Mouse (Mus musculus) neural tube, embryonic 15.5 days (tissue): Measurements from ENCODE around the gene Dppa5a. TPM values are rescaled to one million over a fixed set of nuclear protein-coding genes. Genes with fewer than 3 reads are reported as not detected.

ENCODE experiments used
- ATAC-seq: fragments of 200-750 bp; cut with Nextera tagmentation; 2 replicates; pipeline ENCODE4 v1.8.0; 2017; ENCODE audit warnings: mild to moderate bottlenecking, moderate TSS enrichment, moderate library complexity; ENCODE audit not compliant: low FRiP score
- H3K27ac ChIP-seq: fragments of 300-500 bp; sonication (generic); replicated peaks from 2 replicates; pipeline ENCODE4 v1.5.1; 2015; ENCODE audit warnings: mild to moderate bottlenecking, inconsistent platforms
- H3K27me3 ChIP-seq: fragments of 300-500 bp; sonication (generic); replicated peaks from 2 replicates; pipeline ENCODE4 v1.6.1; 2015; ENCODE audit warnings: inconsistent platforms
- H3K36me3 ChIP-seq: fragments of 300-500 bp; sonication (generic); 2 replicates; pipeline ENCODE4 v1.6.1; 2015; ENCODE audit warnings: inconsistent platforms
- H3K4me1 ChIP-seq: fragments of 300-500 bp; sonication (generic); 2 replicates; pipeline ENCODE4 v1.6.1; 2015; ENCODE audit warnings: inconsistent platforms
- H3K4me2 ChIP-seq: fragments of 300-500 bp; sonication (generic); 2 replicates; pipeline ENCODE4 v1.6.1; 2015; ENCODE audit warnings: inconsistent platforms, mild to moderate bottlenecking, moderate library complexity
- H3K4me3 ChIP-seq: fragments of 300-500 bp; sonication (generic); replicated peaks from 2 replicates; pipeline ENCODE4 v1.5.1; 2015; ENCODE audit warnings: mild to moderate bottlenecking, inconsistent platforms
- H3K9ac ChIP-seq: fragments of 300-500 bp; sonication (generic); replicated peaks from 2 replicates; pipeline ENCODE4 v1.6.1; 2015; ENCODE audit warnings: mild to moderate bottlenecking, inconsistent platforms
- H3K9me3 ChIP-seq: fragments of 300-500 bp; sonication (generic); replicated peaks from 2 replicates; pipeline ENCODE4 v1.6.1; 2016; ENCODE audit warnings: inconsistent platforms
- WGBS: fragments of 180-500 bp; shearing (Covaris S2); methylation state at CpG from one replicate; pipeline ENCODE4 v1.1.7; 2015; ENCODE audit warnings: mixed read lengths; 5-methylcytosine and 5-hydroxymethylcytosine counted together
- polyA plus RNA-seq: library from polyadenylated mRNA; unstranded; fragments of >200 nt; fragmentation: Nextera tagmentation; extraction: Ambion mirVana; gene quantifications from 2 replicates; pipeline ENCODE4 v1.2.1, GENCODE M21; 2015

Dppa5a gene
- polyA plus RNA-seq, 1 experiment from 2014 or later, result 3.6 TPM

- peak overlapping the region; percentile 45; the same call in 1 of the 2 replicates for H3K27ac ChIP-seq
- H3K4me2 ChIP-seq, result peak overlapping the region; percentile 68
- 41% methylated on average over 8 of the region's 8 CpGs for WGBS
- peaks cover 14% of the 10 kb centered on the region for H3K4me1 ChIP-seq
- no peak overlapping the region for H3K9ac ChIP-seq
- no peaks in the 10 kb centered on the region for H3K27me3 ChIP-seq
- H3K36me3 ChIP-seq, result no peaks in the 10 kb centered on the region
- peak overlapping the region; percentile 41 for H3K4me3 ChIP-seq
- ATAC-seq, result no peak
- no peaks in the 10 kb centered on the region for H3K9me3 ChIP-seq
Measured at GRCm38 (mm10) chr9:78377546-78377945, 9.6 kb upstream of the Dppa5a start.

GRCm38 (mm10) chr9:78375486-78375885 is 7.5 kb upstream of the Dppa5a start:
- H3K36me3 ChIP-seq, result no peaks in the 10 kb centered on the region
- peaks cover 14% of the 10 kb centered on the region for H3K4me1 ChIP-seq
- no peak overlapping the region for H3K27ac ChIP-seq
- no peak overlapping the region for H3K4me3 ChIP-seq
- ATAC-seq, result no peak
- no peaks in the 10 kb centered on the region for H3K27me3 ChIP-seq
- no peak overlapping the region for H3K9ac ChIP-seq
- H3K4me2 ChIP-seq, result no peak overlapping the region
- H3K9me3 ChIP-seq, result no peaks in the 10 kb centered on the region
- WGBS, result 75% methylated on average over 4 of the region's 4 CpGs

GRCm38 (mm10) chr9:78374885-78375389 is 7.0 kb upstream of the Dppa5a start:
- Histone ChIP-seq H3K4me3 (no peak overlapping the region), H3K9ac (no peak overlapping the region), H3K36me3 (no peaks in the 10 kb centered on the region), H3K9me3 (no peaks in the 10 kb centered on the region), H3K4me1 (peaks cover 14% of the 10 kb centered on the region), H3K27ac (no peak overlapping the region), H3K4me2 (no peak overlapping the region), H3K27me3 (no peaks in the 10 kb centered on the region)
- WGBS, result 96% methylated on average over 1 of the region's 1 CpGs
- no peak for ATAC-seq

DNA sequence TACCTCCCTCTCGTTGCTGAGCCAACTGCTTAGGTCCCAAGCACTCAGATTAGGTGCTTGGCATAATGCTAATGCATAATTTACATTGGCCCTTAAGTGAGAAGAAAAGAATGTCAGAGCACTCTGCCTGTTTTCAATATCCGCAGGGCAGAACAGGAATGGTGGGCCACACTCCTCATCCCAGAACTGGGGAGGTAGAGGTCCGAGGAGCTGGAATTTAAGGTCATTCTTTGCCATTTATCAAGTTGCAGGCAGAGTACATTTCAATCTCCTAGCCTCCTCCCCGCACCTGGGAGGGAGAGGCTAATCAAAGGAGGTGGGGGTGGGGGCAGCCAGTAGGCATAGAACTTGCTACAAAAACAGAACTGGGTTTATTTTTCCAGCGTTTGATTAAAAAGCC is 6.4 kb upstream of the Dppa5a start:
- Histone ChIP-seq H3K4me1 (peaks cover 14% of the 10 kb centered on the region), H3K9me3 (no peaks in the 10 kb centered on the region), H3K36me3 (no peaks in the 10 kb centered on the region), H3K9ac (no peak overlapping the region), H3K27me3 (no peaks in the 10 kb centered on the region), H3K4me3 (no peak overlapping the region), H3K4me2 (no peak overlapping the region), H3K27ac (no peak overlapping the region)
- whole genome bisulfite sequencing, result 57% methylated on average over 5 of the region's 5 CpGs
- no peak for ATAC-seq

DNA sequence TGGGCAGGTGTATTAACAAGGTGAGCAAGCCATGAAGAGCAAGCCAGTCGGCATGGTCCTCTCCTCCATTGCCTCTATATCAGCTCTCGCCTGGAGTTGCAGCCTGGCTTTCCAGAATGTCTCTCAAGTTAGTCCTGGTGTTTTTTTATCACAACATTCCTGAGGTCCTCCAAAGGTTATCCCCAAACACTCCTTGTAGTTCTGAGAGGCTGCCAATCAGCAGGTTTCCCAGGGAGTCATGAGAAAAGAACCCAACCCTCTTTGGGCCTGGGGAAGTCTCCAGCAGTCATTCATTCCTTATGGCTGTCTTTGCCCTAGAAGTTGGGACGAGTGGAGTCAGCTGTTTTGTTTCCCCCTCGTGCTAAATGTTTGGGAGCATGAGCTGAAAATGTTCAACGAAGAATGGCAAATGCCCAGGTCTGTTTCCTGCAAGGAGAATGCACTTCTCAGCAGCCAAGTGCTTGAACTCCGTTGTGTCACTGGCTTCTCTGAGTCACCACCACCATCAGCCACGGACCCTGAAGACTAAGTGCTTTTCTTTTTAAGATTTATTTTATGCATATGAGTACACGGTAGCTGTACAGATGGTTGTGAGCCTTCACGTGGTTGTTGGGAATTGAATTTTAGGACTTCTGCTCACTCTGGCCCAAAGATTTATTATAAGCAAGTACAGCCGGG is 5.0 kb upstream of the Dppa5a start:
- Histone ChIP-seq H3K4me2 (no peak overlapping the region), H3K4me1 (peaks cover 6% of the 10 kb centered on the region), H3K27me3 (no peaks in the 10 kb centered on the region), H3K9me3 (no peaks in the 10 kb centered on the region), H3K9ac (no peak overlapping the region), H3K4me3 (no peak overlapping the region), H3K36me3 (no peaks in the 10 kb centered on the region), H3K27ac (no peak overlapping the region)
- 85% methylated on average over 10 of the region's 10 CpGs for WGBS
- ATAC-seq, result no peak

DNA sequence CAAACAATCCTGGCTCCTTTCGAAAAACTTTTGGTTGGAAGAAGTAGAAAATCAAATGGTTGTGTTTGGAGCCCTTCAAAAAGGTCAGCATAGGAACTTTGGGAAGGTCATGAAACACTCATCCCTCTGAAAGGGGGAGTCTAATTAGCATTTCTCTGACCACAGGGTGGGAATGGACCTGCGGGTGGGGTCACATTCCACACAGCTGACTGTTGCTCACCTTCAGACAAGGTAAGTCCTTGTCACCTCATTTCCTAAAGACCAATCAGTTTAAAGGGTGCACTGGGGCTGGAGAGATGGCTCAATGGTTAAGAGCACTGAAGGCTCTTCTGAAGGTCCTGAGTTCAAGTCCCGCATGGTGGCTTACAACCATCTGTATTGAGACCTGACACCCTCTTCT is 3.5 kb upstream of the Dppa5a start:
- no peak overlapping the region for H3K4me2 ChIP-seq
- WGBS, result 91% methylated on average over 3 of the region's 3 CpGs
- no peaks in the 10 kb centered on the region for H3K4me1 ChIP-seq

GRCm38 (mm10) chr9:78369786-78370185 is 1.8 kb upstream of the Dppa5a start:
- H3K36me3 ChIP-seq, result no peaks in the 10 kb centered on the region
- no peak overlapping the region for H3K4me3 ChIP-seq
- H3K27me3 ChIP-seq, result no peaks in the 10 kb centered on the region
- no peak overlapping the region for H3K4me2 ChIP-seq
- no peak overlapping the region for H3K9ac ChIP-seq
- H3K4me1 ChIP-seq, result no peaks in the 10 kb centered on the region
- no peaks in the 10 kb centered on the region for H3K9me3 ChIP-seq
- WGBS, result 91% methylated on average over 7 of the region's 7 CpGs
- H3K27ac ChIP-seq, result no peak overlapping the region
- ATAC-seq, result no peak

More for the DNA sequence above, 3.5 kb upstream of the Dppa5a start:
- no peak for ATAC-seq
- Histone ChIP-seq H3K36me3 (no peaks in the 10 kb centered on the region), H3K9me3 (no peaks in the 10 kb centered on the region), H3K27me3 (no peaks in the 10 kb centered on the region), H3K9ac (no peak overlapping the region), H3K4me3 (no peak overlapping the region), H3K27ac (no peak overlapping the region)

GRCm38 (mm10) chr9:78369349-78369748 is 1.4 kb upstream of the Dppa5a start:
- no peak for ATAC-seq
- H3K4me1 ChIP-seq, result no peaks in the 10 kb centered on the region
- H3K9ac ChIP-seq, result no peak overlapping the region
- H3K4me2 ChIP-seq, result no peak overlapping the region
- 98% methylated on average over 2 of the region's 2 CpGs for whole genome bisulfite sequencing
- no peaks in the 10 kb centered on the region for H3K36me3 ChIP-seq
- no peaks in the 10 kb centered on the region for H3K9me3 ChIP-seq
- H3K27ac ChIP-seq, result no peak overlapping the region
- no peaks in the 10 kb centered on the region for H3K27me3 ChIP-seq
- H3K4me3 ChIP-seq, result no peak overlapping the region

- WGBS, result 83% methylated on average over 3 of the region's 3 CpGs
- ATAC-seq, result no peak
- no peaks in the 10 kb centered on the region for H3K4me1 ChIP-seq
- H3K27ac ChIP-seq, result no peak overlapping the region
- H3K9ac ChIP-seq, result no peak overlapping the region
- no peaks in the 10 kb centered on the region for H3K9me3 ChIP-seq
- H3K4me3 ChIP-seq, result no peak overlapping the region
- H3K27me3 ChIP-seq, result no peaks in the 10 kb centered on the region
- no peaks in the 10 kb centered on the region for H3K36me3 ChIP-seq
- H3K4me2 ChIP-seq, result no peak overlapping the region
Measured at GRCm38 (mm10) chr9:78368671-78369293, 805 bp upstream of the Dppa5a start.

DNA sequence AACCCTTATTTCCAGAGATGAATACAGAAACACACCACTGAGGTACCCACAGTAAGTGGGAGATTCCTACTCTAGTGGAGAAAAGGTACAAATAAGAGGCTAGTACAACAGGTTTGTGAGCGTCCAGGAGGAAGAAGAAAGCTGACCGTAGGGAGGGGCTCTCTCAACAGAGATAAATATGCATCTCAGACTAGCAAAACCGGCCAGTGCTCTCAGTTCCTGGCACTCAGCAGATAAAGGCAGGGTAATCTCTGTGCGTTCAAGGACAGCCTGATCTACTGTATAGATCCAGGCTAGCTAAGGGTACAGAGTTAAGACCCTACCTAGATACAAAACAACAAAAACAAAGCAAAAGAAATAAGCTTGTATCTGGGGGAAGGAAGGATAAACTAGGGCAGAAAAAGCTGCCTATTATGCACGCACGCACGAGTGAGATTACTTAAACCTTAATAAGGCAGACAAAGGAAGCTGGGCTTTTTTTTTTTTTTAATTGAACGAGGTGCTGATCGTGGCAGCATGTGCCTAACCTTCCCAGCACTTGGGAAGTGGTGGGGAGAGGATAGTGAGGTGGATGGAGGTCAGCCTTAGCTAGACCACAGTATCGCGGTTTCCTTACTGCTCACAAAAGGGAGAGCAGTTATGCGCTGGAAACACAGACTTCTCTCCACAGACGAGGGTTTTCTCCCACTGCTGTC is 2.0 kb downstream of the Dppa5a start:
- Histone ChIP-seq H3K27me3 (no peaks in the 10 kb centered on the region), H3K27ac (no peak overlapping the region), H3K4me3 (no peak overlapping the region), H3K9me3 (no peaks in the 10 kb centered on the region), H3K4me1 (no peaks in the 10 kb centered on the region), H3K4me2 (no peak overlapping the region), H3K36me3 (no peaks in the 10 kb centered on the region), H3K9ac (no peak overlapping the region)
- 77% methylated on average over 13 of the region's 13 CpGs for WGBS
- no peak for ATAC-seq

DNA sequence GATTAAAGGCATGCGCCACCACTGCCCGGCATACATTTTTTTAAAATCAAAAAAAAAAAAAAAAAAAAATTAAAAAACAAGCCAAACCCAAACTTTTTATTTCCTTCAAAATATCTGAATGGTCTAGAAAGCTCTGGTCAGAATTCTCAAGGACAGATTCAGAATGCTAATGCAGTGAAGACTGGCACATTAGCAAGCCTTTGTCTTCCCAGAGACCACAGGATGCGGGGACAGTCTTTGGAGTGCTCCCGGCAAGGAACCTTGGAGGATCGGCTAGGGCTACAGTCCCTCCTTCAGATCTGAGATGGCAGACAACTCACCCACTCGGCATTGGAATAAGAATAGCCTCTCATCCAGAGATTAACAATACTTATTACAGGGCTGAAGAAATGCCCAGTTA is 3.3 kb downstream of the Dppa5a start:
- Histone ChIP-seq H3K36me3 (no peaks in the 10 kb centered on the region), H3K4me2 (no peak overlapping the region), H3K9me3 (no peaks in the 10 kb centered on the region), H3K27ac (no peak overlapping the region), H3K4me3 (no peak overlapping the region), H3K4me1 (no peaks in the 10 kb centered on the region), H3K9ac (no peak overlapping the region), H3K27me3 (no peaks in the 10 kb centered on the region)
- 90% methylated on average over 6 of the region's 6 CpGs for WGBS
- no peak for ATAC-seq

DNA sequence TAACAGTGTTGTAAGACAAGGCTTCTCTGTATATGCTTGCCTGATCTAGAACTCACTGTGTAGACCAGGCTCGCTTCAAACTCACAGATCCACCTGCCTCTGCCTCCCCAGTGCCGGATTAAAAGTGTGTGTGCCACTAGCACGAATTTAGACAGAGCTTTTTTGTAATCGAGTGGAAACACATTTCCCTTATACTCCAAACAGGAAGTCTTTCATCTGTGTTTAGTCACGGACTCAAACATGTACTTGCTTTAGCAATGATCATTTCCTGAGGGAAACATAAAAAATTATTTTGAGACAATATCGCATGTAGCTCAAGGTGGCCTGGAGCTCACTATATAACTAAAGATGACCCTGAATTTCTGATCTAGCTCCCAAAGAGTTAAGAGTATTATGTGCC is 4.6 kb downstream of the Dppa5a start:
- no peak overlapping the region for H3K4me3 ChIP-seq
- no peaks in the 10 kb centered on the region for H3K4me1 ChIP-seq
- H3K9me3 ChIP-seq, result no peaks in the 10 kb centered on the region
- no peaks in the 10 kb centered on the region for H3K27me3 ChIP-seq
- H3K9ac ChIP-seq, result no peak overlapping the region
- ATAC-seq, result no peak
- no peak overlapping the region for H3K4me2 ChIP-seq
- H3K27ac ChIP-seq, result no peak overlapping the region
- H3K36me3 ChIP-seq, result no peaks in the 10 kb centered on the region
- 78% methylated on average over 6 of the region's 6 CpGs for WGBS
